Mouse (Mus musculus): ENCODE data around the gene Omg. TPM values are rescaled to one million over a fixed set of nuclear protein-coding genes. Genes with fewer than 3 reads are reported as not detected.

Gene Omg
- polyA plus RNA-seq, 1 experiment: 0.04 TPM

DNA sequence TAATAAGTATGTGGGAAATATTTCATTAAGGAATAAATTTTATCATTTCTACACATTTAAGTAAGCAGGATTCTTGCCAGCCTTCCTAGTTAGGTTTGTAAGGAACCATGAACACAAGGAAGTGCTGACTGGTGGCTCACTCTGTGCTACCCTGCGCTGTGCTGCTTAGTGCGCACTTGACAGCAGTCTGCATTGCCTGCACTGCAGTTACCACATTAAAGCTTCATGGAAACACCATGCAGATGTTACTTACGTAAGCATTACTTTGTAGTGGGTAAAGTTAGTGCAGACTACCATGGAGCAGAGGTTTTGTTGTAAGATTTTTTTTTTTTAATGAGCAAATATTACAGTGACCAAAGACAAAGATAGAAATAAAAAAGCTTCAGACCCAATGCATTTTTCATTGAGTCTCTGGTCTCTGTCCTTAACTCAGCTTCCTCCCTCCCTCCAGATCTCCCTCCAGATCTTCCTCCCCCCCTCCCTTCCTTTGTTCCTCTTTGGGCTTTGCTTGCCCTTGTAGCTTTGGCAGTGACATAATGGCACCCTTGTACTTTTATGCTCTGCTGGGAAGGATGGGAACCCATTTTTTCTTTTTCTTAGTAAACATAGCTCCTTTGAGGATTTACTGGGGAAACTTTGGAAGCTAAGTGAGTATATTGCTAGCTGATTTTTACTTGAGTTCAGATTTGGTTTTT lies 43.0 kb downstream of the Omg start:
- no peak for TF ChIP-seq GATA1 (IDR thresholded peaks at IDR 0.05; ENCODE audit: low read length)

DNA sequence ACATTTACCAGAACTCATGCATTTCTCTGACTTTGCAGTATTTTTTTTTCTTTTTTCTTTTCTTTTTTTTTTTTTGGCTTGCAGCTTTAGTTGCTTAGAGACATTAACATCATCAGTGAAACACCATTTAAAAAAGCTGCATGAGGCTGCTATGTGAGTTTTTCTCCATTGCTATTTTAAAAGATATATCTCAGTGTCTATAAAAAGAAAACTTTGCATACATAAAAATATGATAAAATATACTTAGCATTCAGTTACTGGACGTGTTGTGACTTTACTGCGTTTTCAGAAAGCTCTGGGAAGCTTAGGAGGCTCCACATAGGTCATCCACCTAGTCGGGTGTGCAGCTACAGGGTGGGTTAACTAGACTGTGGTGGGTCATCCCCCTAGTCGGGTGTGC lies 44.0 kb downstream of the Omg start:
- TF ChIP-seq GATA1 (IDR thresholded peaks at IDR 0.05; ENCODE audit: low read length): no peak

DNA sequence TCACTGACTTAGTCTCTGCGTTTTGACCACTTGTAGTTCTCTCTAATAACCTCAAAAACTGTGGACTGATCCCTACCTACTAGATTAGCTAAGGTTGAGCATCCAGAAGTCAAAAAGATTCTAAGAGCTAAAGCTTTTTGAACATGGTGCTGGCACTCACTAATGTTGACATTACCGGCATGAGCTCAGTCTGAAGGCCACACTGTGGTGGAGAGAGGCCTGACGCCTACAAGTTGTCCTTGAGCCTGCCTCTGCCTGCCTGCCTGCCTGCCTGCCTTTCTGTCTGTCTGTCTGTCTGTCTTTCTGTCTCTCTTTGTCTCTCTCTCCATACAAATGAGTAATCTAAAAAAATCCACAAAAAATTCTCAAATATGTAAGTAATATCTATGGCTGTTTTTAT lies 46.0 kb downstream of the Omg start:
- TF ChIP-seq GATA1 (IDR thresholded peaks at IDR 0.05; ENCODE audit: low read length): no peak

DNA sequence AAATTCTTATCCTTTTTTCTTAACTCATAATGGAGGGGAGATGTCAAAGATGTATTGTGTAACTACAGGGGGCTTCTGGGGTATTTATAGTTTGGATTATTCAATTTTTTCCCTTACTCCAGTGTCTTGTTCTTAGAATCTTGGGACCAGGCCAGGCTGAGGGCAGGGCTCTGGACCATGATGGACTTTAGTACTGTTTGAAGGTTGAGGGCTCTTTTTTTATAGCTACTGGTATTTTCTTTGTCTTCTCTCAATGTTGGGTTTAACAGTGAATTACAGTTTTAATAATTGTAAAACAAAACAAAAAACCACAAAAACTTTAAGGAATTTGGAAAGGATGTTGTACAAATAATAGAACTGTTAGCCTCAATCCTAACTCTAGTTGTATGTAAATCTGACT lies 50.9 kb downstream of the Omg start:
- no peak for TF ChIP-seq GATA1 (IDR thresholded peaks at IDR 0.05; ENCODE audit: low read length)

Other genes starting within 250 kb of the Omg start
- 51.2 and 68.0 TPM in 2 replicates for gene Wsb1, start 249.4 kb downstream of the Omg start, polyA plus RNA-seq (2012)
- gene Gm9964, start 207.2 kb downstream of the Omg start, polyA plus RNA-seq (2012): not detected in 2 replicates
- gene Nf1, start 164.4 kb downstream of the Omg start, polyA plus RNA-seq (2012): 8.0 and 8.5 TPM in 2 replicates
- 1.3 and 1.4 TPM in 2 replicates for gene Evi2b, start 19.7 kb upstream of the Omg start, polyA plus RNA-seq (2012)
- 0.02 TPM in 1 of 2 replicates, not detected in the other for gene Evi2, start 26.5 kb upstream of the Omg start, polyA plus RNA-seq (2012)
- gene Evi2a, start 26.5 kb upstream of the Omg start, polyA plus RNA-seq (2012): not detected in 2 replicates
- not detected in 2 replicates for gene Rab11fip4, start 87.1 kb upstream of the Omg start, polyA plus RNA-seq (2012)

All from G1E-ER4 (cell line).